Mouse (Mus musculus): ENCODE measurements around the gene Myo16. TPM values are rescaled to one million over a fixed set of nuclear protein-coding genes. Genes with fewer than 3 reads are reported as not detected.

Myo16 gene
- polyA plus RNA-seq, 1 experiment from 2014 or later: not detected

DNA sequence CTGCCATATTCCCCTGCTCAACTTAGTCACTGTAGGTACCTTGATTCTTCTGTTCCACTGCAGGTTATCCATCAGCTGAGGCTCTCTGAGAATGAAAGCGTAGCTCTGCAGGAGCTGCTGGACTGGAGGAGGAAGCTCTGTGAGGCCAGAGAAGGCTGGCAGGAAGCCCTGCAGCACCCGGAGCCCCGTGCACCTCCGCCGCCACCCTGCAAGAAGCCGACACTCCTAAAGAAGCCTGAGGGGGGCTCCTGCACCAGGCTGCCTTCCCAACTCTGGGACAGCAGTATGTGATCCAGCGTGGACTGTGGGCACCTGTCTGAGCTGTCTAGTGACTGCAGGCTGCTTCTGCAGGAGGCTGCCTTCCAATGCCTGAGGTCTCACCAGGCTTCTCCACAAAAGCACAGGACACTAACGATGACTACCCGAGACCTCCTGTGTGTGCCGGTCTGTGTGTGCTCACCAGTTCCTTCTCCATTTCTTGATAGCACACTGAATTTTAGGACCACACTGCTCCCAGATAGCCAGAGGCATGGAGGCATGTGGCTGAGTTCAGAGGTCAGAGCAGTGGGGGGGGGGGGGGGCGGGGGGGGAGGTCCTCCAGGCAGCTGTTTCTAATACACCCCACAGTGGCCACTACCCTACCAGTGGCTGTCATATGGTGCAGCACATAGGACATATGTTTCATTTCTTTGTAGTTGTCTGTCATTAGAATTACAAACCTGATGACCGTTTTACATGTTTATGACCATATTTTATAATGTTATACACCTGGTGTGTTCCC lies 479.8 kb downstream of the Myo16 start:
- H3K27me3 ChIP-seq: no peaks in the 10 kb centered on the region
- DNase-seq (no peak), ATAC-seq (ENCODE audit: low read depth) (no peak)
- H3K9ac ChIP-seq: no peak overlapping the region
- WGBS (ENCODE audit: insufficient replicate concordance): 36% methylated on average over 11 of the region's 12 CpGs
- H3K4me2 ChIP-seq: peak overlapping the region; percentile 17; the same call in 1 of the 2 replicates
- H3K4me1 ChIP-seq (replicated peaks): peaks cover 6% of the 10 kb centered on the region; the same call in 1 of the 2 replicates
- H3K27ac ChIP-seq: no peak overlapping the region
- no peak overlapping the region for H3K4me3 ChIP-seq (replicated peaks)
- no peaks in the 10 kb centered on the region for H3K9me3 ChIP-seq (replicated peaks)
- no peaks in the 10 kb centered on the region for H3K36me3 ChIP-seq

DNA sequence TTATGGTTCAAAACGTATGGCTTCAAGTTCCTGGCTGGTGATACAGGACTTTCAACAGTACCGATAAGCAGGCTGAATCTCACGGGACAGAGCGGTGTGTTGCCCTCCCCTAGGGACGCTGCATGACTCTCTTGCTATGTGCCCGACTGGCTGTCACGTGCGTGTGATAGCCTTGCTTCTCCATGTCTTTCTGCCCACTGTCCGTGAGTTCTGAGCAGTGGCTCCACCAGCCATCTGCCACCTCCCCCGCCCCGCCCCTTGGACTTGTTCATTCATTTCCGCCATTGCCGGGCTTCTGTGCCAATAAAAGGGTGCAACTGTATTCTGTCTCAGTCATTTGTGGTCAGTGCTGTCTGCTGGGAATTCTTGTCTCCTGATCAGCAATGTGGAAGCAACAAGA lies 480.7 kb downstream of the Myo16 start:
- H3K36me3 ChIP-seq: no peaks in the 10 kb centered on the region
- no peak overlapping the region for H3K4me3 ChIP-seq (replicated peaks)
- no peaks in the 10 kb centered on the region for H3K27me3 ChIP-seq
- ATAC-seq (ENCODE audit: low read depth): no peak
- peaks cover 6% of the 10 kb centered on the region; the same call in 1 of the 2 replicates for H3K4me1 ChIP-seq (replicated peaks)
- WGBS (ENCODE audit: insufficient replicate concordance): 65% methylated on average over 13 of the region's 13 CpGs
- DNase-seq: no peak
- no peak overlapping the region for H3K27ac ChIP-seq
- H3K4me2 ChIP-seq: no peak overlapping the region
- no peak overlapping the region for H3K9ac ChIP-seq
- H3K9me3 ChIP-seq (replicated peaks): no peaks in the 10 kb centered on the region

DNA sequence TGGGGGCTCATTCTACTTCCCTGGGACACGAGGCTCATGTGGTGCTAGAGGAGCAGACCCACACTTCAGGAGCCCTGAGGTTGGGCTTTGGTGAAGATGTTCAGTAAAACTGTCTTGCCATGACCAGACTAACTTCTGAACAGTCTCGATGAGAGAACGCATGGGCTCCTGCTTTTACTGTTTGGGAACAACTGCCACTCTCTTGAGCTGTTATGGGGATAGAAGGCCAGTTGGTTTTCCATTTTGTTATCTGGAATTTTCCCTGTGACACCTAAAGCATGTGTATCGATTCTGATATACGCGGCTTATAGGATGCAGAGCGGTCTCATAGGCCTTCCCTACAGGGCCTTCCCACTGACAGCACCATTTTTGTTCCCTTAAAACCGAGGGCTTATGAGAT lies 485.2 kb downstream of the Myo16 start:
- Histone ChIP-seq H3K27me3 (no peaks in the 10 kb centered on the region), H3K4me2 (no peak overlapping the region), H3K36me3 (no peaks in the 10 kb centered on the region), H3K9me3 (replicated peaks) (no peaks in the 10 kb centered on the region), H3K4me1 (replicated peaks) (peaks cover 31% of the 10 kb centered on the region), H3K27ac (no peak overlapping the region), H3K4me3 (replicated peaks) (no peak overlapping the region), H3K9ac (no peak overlapping the region)
- ATAC-seq (ENCODE audit: low read depth) (no peak), DNase-seq (no peak)
- 66% methylated on average over 8 of the region's 8 CpGs for WGBS (ENCODE audit: insufficient replicate concordance)

DNA sequence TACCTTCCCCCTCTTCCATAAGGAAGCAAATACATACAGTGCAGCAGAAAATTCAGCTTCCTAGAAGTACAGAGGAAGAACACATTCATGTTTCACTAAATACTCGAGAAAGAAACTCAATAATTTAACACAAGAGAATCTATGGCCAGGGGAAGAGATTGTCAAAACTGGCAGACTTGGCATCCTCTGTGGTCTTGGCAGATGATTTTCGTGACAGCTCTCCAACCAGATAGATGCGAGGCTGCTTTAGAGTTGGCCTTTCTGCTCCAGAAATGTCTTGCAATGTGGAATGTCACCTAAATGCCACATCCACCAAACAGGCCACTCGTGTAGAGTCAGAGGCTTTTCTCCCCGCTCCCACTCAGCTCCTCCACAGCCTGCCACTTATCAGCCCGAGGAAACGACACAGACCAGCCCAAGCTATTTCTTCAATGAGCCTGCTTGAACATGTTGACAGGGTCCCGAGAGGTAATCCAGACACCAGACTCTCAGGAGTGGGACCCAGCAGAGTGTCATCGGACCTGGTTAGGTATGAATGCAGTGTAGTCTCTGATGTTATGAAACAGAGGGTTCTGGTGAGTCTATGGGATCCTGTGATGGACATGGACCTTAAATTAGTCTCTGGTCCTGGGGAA lies 486.6 kb downstream of the Myo16 start:
- H3K4me3 ChIP-seq (replicated peaks): no peak overlapping the region
- no peak for DNase-seq
- peak; percentile 44 for ATAC-seq (ENCODE audit: low read depth)
- peaks cover 31% of the 10 kb centered on the region for H3K4me1 ChIP-seq (replicated peaks)
- H3K27me3 ChIP-seq: no peaks in the 10 kb centered on the region
- no peaks in the 10 kb centered on the region for H3K9me3 ChIP-seq (replicated peaks)
- H3K27ac ChIP-seq: peak overlapping the region; percentile 51; the same call in 1 of the 2 replicates
- no peaks in the 10 kb centered on the region for H3K36me3 ChIP-seq
- H3K4me2 ChIP-seq: peak overlapping the region; percentile 31; the same call in 1 of the 2 replicates
- no peak overlapping the region for H3K9ac ChIP-seq
- WGBS (ENCODE audit: insufficient replicate concordance): 47% methylated on average over 9 of the region's 9 CpGs

DNA sequence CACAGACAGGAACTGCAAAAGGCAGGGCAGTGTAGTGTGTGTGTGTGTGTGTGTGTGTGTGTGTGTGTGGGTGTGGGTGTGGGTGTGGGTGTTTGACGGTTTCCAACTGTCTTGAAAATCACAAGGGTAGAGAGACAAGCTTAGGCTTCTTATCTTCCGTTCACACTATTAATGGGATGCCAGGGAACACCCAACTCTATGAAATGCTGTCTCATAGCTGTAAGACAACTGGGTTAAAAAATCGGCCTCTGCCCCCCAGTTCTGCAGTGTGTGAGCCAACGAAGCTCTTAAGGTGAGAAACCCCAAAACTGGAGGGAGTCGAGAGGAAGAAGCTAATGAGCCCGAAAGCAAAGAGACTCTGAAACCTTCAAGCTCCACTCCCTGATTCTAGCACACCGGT lies 487.1 kb downstream of the Myo16 start:
- peak; percentile 92 for ATAC-seq (ENCODE audit: low read depth)
- Histone ChIP-seq H3K27me3 (no peaks in the 10 kb centered on the region), H3K4me1 (replicated peaks) (peaks cover 31% of the 10 kb centered on the region), H3K4me3 (replicated peaks) (no peak overlapping the region), H3K36me3 (no peaks in the 10 kb centered on the region), H3K4me2 (peak overlapping the region; percentile 31), H3K27ac (peak overlapping the region; percentile 60), H3K9ac (no peak overlapping the region), H3K9me3 (replicated peaks) (no peaks in the 10 kb centered on the region)
- peak; percentile 39 for DNase-seq
- WGBS (ENCODE audit: insufficient replicate concordance): 30% methylated on average over 7 of the region's 7 CpGs

DNA sequence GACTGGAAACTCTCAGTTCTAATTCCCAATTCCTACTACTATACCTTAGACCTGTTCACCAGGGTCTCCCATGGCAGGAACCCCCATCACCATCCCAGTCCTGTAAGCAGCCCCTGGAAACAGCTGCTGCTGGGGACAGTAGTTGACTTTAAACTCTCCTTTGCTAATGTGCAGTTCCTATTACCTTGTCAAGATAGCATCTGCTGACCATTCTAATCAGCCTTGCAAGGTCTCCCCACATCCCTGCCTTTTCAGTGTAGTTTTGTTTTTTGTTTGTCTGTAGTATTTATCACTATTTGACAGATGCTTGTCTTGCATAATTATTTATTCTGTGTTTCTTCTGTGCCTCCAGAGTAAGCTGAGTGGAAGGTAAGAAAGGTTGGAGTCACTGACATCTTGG lies 487.6 kb downstream of the Myo16 start:
- Histone ChIP-seq H3K9me3 (replicated peaks) (no peaks in the 10 kb centered on the region), H3K4me3 (replicated peaks) (no peak overlapping the region), H3K27me3 (no peaks in the 10 kb centered on the region), H3K36me3 (no peaks in the 10 kb centered on the region), H3K27ac (peak overlapping the region; percentile 60), H3K4me1 (replicated peaks) (peaks cover 31% of the 10 kb centered on the region), H3K9ac (no peak overlapping the region), H3K4me2 (peak overlapping the region; percentile 31)
- ATAC-seq (ENCODE audit: low read depth) (peak; percentile 32), DNase-seq (no peak)

DNA sequence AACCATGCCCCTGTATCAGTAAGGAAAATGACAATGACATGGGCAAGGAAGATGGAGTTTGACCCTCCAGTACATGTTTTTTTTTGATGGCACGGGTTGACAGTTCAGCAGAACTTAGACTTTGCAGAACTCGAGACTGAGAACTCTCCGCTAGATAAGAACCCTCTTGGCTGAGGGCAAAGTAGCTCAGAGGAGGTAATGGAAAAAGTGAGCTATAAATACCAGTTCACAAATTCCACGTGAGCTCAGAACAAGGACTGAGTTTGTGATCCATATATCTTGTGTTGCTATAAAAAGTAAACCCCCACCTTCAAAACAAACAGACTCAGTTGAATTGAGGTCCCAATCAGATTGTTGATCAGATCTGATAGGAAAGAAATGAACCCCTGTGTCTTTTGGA lies 489.5 kb downstream of the Myo16 start:
- Histone ChIP-seq H3K9me3 (replicated peaks) (no peaks in the 10 kb centered on the region), H3K4me1 (replicated peaks) (peaks cover 31% of the 10 kb centered on the region), H3K4me3 (replicated peaks) (no peak overlapping the region), H3K27ac (no peak overlapping the region), H3K36me3 (no peaks in the 10 kb centered on the region), H3K9ac (no peak overlapping the region), H3K27me3 (peaks cover 2% of the 10 kb centered on the region; the same call in 1 of the 2 replicates), H3K4me2 (no peak overlapping the region)
- 48% methylated on average over 4 of the region's 4 CpGs for WGBS (ENCODE audit: insufficient replicate concordance)
- DNase-seq (no peak), ATAC-seq (ENCODE audit: low read depth) (no peak)

DNA sequence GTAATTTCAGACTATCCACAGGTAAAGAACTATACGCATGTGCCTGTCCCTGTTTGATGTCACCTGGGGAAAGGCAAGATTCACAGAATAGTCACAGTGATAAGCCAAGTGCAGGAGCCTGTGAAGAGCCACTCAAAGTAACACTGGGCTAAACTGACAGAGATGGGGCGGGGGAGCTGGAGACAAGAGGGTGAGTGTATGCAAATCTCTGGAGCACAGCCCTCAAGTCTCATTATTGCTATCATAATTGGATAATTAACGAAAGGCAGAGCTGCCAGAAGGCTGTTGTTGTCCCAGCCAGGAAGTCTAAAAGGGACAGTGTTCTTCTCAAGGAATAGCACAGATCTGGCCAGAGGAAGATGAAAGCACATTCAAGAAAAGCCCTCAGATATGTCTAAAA lies 490.8 kb downstream of the Myo16 start:
- Histone ChIP-seq H3K27ac (no peak overlapping the region), H3K36me3 (no peaks in the 10 kb centered on the region), H3K4me3 (replicated peaks) (no peak overlapping the region), H3K27me3 (peaks cover 2% of the 10 kb centered on the region; the same call in 1 of the 2 replicates), H3K9me3 (replicated peaks) (no peaks in the 10 kb centered on the region), H3K4me1 (replicated peaks) (peaks cover 31% of the 10 kb centered on the region), H3K9ac (no peak overlapping the region), H3K4me2 (no peak overlapping the region)
- WGBS (ENCODE audit: insufficient replicate concordance): 36% methylated on average over 3 of the region's 3 CpGs
- DNase-seq: no peak
- ATAC-seq (ENCODE audit: low read depth): no peak

DNA sequence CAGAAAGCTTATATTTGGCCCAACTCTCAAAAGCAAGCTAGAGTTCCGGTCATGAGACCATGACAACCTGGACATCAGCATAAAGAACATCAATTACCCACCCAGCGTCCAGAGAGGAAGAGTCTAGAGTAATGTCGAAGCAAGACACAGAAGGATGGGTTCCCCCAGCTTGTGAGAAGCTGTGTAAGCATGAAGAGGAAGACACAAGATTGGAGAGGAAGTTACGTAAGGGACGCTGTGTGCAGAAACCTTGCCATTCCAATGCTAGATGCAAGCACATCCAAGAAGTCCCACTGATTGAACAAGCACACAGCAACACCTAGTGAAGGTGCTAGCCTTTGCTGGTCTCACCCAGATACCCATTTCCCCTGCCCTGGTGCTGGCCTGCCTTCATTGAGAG lies 492.0 kb downstream of the Myo16 start:
- Histone ChIP-seq H3K9ac (no peak overlapping the region), H3K27ac (no peak overlapping the region), H3K9me3 (replicated peaks) (no peaks in the 10 kb centered on the region), H3K36me3 (no peaks in the 10 kb centered on the region), H3K27me3 (peaks cover 2% of the 10 kb centered on the region; the same call in 1 of the 2 replicates), H3K4me3 (replicated peaks) (no peak overlapping the region), H3K4me2 (no peak overlapping the region), H3K4me1 (replicated peaks) (peaks cover 19% of the 10 kb centered on the region)
- WGBS (ENCODE audit: insufficient replicate concordance): 51% methylated on average over 5 of the region's 5 CpGs
- no peak for ATAC-seq (ENCODE audit: low read depth)
- no peak for DNase-seq

DNA sequence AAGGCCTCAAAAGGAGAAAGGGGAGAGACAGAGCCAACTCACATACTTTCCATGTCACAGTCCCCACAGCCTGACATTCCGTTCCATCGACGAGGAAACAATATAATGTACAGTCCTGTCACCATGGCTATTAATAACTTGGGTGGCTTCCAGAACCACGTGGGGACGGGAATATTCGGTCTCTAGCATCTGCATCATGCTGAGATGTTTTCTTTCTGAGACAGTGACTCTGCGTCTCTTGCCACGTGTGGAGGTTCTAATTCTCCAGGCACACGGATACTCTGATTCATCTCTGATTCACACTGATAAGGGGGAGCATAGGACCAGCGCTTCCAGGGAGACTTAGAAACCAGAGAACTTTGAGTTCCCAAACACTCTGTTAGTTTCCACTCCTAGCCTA lies 492.8 kb downstream of the Myo16 start:
- DNase-seq: no peak
- Histone ChIP-seq H3K36me3 (no peaks in the 10 kb centered on the region), H3K9me3 (replicated peaks) (no peaks in the 10 kb centered on the region), H3K4me1 (replicated peaks) (peaks cover 11% of the 10 kb centered on the region), H3K9ac (no peak overlapping the region), H3K4me3 (replicated peaks) (no peak overlapping the region), H3K27ac (no peak overlapping the region), H3K4me2 (no peak overlapping the region), H3K27me3 (peaks cover 2% of the 10 kb centered on the region; the same call in 1 of the 2 replicates)
- 58% methylated on average over 10 of the region's 10 CpGs for WGBS (ENCODE audit: insufficient replicate concordance)
- no peak for ATAC-seq (ENCODE audit: low read depth)

DNA sequence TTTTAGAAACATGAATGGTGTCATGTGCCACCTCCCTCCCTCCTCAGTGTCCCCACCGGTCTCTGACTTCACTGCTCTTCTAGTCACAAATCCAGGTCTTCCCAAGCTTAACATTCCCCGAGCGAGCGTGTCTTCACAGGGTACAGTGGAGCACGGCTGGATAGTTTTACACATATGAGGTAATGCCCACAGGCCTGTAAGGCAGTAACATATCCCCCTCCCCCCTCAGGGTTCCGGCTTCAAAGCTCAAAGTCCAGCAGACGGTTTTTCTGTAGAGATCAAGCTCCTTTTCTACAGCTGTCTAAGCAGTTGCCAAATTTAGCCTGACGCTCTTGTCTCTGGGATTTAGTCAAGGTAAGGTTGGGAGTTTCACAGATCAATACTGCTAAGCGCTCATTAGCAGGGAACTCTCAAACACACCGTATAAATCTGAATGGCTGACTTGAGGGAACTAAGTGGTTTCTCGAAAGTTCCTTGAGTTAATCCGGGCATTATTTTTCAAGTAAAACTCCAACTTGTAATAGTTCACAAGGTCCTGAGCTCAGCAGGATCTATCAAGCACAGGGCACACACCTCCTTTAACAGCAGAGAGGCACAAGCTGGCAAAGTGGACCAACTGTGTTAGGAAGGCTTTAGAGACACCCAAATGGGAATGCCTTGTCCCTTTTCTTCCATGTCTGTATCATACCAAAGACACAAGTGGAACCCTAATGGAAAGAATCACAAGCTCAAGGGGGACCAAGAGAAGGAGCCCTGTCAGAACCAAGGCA lies 498.0 kb downstream of the Myo16 start:
- Histone ChIP-seq H3K4me1 (replicated peaks) (peaks cover 13% of the 10 kb centered on the region), H3K9ac (no peak overlapping the region), H3K9me3 (replicated peaks) (no peaks in the 10 kb centered on the region), H3K4me2 (no peak overlapping the region), H3K27me3 (peaks cover 2% of the 10 kb centered on the region; the same call in 1 of the 2 replicates), H3K27ac (no peak overlapping the region), H3K4me3 (replicated peaks) (no peak overlapping the region), H3K36me3 (no peaks in the 10 kb centered on the region)
- WGBS (ENCODE audit: insufficient replicate concordance): 65% methylated on average over 12 of the region's 12 CpGs
- no peak for DNase-seq
- ATAC-seq (ENCODE audit: low read depth): no peak
